Mouse (Mus musculus): ENCODE results near the gene Tnr. TPM values are rescaled to one million over a fixed set of nuclear protein-coding genes. Genes with fewer than 3 reads are reported as not detected.
A peak's percentile ranks its signal among the peaks of the same experiment; 100 is the strongest.

The Tnr gene
- total RNA-seq, 2 experiments from 2014 or later, result not detected

DNA sequence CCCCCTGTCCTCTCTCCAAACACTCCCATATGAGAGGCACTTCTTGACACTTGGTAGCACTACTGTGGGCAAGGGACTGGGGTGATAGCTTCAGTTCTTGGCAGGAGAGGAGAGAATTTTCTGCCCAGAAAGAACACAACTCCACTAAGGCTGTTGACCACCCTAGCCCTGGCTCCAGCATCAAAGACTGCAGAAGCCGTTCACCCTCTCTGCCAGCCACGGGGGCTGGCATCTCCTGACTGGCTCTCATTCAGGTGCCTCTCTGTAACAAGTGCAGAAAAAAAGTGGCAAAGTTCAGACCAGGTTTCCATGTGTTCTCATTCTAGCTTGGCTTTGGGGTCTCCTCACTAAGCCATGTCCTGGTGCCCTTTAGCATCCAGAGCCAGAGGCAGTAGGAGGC is 157.7 kb downstream of the Tnr start:
- no peak for ATAC-seq (replicated peaks; ENCODE audit: low FRiP score, poor library complexity, severe bottlenecking)

DNA sequence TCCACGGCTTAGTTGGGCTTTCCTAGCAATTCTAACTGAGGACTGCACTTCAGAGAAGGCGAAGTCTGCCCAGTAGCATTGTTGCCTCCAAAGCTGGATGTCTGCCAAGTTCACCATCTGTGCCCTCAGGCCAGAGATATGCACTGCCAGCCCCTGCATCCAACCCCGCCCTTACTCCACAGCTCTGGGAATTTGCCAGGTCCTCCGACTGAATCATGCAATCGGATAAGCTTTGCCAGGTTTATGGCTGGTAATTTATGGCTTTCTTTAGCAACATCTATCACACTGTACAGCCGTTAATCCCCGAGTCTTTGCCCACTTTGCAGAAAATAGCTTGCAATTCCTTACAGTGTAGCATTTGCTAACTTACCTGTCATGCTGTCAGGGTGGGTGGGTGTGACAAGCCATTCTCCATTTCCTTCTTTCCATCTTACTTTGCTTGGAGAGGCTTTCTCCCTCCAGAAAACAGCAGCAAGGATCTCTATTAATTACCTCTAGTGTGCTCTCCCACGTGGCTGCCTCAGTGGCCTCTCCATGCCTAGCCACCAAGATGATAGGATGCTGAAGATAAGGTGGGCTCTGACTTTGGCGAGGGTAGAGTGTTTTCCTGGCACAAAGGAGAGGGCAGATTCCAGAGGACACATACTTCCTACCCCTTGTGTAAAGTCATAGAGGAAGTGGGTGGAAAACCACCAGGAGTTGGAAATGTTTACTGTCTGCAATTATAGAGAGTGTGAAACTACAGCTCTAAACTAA is 163.1 kb downstream of the Tnr start:
- ATAC-seq (replicated peaks; ENCODE audit: low FRiP score, poor library complexity, severe bottlenecking), result peak; percentile 71

GRCm38 (mm10) chr1:159696717-159697116 is 173.1 kb downstream of the Tnr start:
- no peak for ATAC-seq (replicated peaks; ENCODE audit: low FRiP score, poor library complexity, severe bottlenecking)

- ATAC-seq (replicated peaks; ENCODE audit: low FRiP score, poor library complexity, severe bottlenecking), result no peak
These were observed 178.5 kb downstream of the Tnr start for GRCm38 (mm10) chr1:159702038-159702437.

DNA sequence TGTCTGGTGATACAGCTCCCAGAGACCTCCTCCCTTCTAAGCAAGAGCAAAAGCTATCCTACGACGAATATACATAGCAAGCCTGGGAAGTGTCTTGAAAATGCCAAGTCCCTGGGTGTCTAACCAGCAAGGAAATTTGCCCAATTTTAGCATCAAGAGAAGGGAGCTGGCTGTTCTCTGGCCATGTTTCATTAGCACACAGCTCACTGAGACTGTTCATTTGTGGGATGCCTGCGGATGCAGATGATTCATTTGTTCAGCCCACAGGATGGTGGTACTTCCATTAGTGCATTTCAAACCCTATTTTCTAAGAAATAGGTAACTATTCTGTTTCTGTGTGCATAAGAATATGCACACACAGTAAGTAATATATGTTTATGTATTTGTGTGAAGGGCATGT is 181.4 kb downstream of the Tnr start:
- no peak for ATAC-seq (replicated peaks; ENCODE audit: low FRiP score, poor library complexity, severe bottlenecking)

DNA sequence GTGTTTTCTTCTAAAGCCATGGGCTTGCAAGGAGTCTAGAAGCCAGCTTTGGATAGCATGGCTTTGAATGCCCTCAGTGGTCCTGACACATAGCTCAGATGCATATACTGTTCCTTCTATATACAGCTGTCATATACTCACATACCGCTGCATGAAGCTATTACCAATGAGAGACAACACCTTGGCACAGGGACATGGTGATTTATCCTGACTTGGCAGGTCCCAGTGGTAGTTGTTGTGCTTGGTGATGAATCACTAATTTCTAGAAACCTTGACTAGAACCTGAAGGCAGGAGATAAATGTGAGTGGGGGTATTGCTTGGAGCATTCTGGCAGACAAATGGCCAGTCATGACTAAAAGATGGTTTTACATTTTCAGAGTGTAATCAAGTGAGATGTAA is 192.7 kb downstream of the Tnr start:
- ATAC-seq (replicated peaks; ENCODE audit: low FRiP score, poor library complexity, severe bottlenecking), result no peak

- ATAC-seq (replicated peaks; ENCODE audit: low FRiP score, poor library complexity, severe bottlenecking), result no peak
These were observed 193.4 kb downstream of the Tnr start for GRCm38 (mm10) chr1:159717016-159717415.

- no peak for ATAC-seq (replicated peaks; ENCODE audit: low FRiP score, poor library complexity, severe bottlenecking)
These were observed 200.2 kb downstream of the Tnr start for GRCm38 (mm10) chr1:159723733-159724132.

DNA sequence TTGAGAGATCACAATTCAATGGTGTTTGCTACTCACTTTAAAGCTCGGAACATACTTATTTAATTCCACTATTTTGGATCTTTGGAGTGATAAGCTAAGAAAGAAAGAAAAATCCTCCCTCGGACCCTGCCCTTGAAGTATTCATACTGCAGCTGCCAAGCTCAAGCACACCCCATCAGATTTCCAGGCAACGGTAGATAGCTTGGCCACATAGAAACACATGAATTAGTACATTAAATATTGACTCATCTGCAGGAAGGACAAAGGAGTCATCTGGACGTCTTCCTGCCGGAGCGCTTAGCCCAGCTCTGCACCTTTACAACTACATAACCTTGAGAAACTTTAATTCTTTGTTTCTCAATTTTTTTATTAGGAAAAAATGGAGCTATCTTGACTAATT is 205.7 kb downstream of the Tnr start:
- no peak for ATAC-seq (replicated peaks; ENCODE audit: low FRiP score, poor library complexity, severe bottlenecking)

DNA sequence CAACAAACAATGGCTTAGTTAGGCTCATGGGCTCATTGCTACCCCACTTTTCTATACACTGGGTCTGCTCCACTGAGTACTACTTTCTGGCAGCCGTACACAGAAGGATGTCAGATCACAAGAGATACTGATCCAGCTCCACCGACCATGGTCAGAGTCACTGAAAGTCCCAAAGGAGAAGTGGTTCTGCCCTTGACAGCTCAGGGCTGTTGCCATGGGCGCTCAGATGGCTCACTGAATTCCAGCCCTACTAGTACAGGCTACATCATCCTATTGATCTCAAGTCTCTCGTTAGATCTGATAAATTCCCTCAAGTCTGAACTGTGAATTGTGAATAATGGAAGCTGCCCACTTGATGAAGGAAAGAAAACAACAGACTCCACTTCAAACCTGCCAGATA is 207.3 kb downstream of the Tnr start:
- ATAC-seq (replicated peaks; ENCODE audit: low FRiP score, poor library complexity, severe bottlenecking), result no peak

DNA sequence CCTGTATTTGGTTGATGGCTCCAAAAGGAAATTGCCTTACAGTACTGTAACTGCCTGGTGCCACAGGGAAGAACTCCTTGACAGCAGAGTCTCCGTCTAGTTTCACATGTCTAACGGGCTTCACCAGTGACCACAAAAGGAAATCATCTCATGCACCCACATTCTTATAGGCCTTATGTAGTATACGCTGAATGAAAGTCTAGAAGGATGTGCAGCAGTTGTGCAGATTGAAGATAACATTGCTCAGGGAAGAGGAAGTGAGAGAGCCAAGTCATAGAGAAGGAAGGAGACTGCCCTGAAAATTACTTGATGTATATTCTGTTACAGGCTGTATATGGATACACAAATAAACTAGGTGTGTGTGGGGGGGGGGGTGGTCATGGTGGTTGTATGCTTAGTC is 211.5 kb downstream of the Tnr start:
- no peak for ATAC-seq (replicated peaks; ENCODE audit: low FRiP score, poor library complexity, severe bottlenecking)

- no peak for ATAC-seq (replicated peaks; ENCODE audit: low FRiP score, poor library complexity, severe bottlenecking)
These were observed 215.9 kb downstream of the Tnr start for GRCm38 (mm10) chr1:159739478-159739877.

DNA sequence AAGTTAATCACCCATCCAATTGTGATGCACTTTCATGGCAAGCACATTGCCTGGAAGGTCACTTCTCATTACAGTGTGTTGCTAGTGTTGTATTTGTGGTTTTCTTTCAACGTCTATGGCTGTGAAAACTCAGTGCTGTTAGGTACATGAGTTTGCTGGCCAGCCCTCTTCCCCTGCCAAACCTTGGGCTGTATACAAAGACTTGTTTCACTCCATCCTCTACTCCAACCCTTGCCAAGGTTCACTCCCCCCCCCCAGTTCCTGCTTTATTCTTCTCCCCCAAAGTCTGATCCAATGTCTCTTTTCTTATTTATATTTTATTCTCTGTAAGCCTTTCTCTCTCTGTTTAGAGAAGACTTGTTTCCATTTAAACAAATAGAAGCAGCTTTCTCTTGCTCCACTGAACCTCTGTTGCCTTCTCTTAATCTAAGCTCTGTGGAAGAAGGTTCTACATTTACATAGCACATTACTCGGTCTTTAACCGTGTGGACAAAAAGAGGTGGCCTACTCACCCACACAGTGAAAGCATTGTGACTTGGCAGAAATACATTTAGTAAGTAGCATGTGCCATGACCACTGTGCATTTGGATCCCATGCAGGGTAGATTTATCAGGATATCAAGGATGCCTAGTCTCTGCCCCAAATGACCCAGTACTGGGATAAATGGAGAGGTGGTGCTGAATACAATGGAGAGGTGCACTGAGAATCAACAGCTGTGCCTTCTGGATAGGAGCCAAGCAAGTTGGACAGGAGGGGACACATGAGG is 217.9 kb downstream of the Tnr start:
- no peak for ATAC-seq (replicated peaks; ENCODE audit: low FRiP score, poor library complexity, severe bottlenecking)

- ATAC-seq (replicated peaks; ENCODE audit: low FRiP score, poor library complexity, severe bottlenecking), result no peak
These were observed 218.4 kb downstream of the Tnr start for GRCm38 (mm10) chr1:159742003-159742274.

DNA sequence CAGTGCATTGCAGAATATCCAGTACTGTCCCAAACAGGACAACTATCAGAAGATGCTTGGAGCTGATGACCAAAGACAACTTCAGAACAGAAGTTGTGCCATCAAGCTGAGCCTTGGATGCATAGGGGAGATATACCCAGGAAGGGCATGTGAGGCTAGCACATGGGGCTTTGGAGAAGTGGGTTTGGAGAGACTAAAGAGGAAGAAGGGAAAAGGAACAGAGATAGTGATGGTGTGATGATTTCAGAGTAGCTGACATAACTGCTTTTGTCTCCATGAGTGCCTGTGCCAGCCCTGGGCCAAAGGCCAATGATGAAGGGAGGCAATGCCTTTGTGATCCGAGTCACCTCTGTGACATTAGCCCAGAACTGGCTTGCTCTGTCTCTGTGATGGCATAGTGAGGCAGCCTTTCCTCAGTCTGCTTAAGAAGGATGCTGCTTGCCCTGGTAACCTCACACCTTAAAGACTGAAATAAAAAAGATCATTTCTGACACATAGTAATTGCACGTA is 220.2 kb downstream of the Tnr start:
- ATAC-seq (replicated peaks; ENCODE audit: low FRiP score, poor library complexity, severe bottlenecking), result no peak

GRCm38 (mm10) chr1:159745311-159745710 is 221.7 kb downstream of the Tnr start:
- no peak for ATAC-seq (replicated peaks; ENCODE audit: low FRiP score, poor library complexity, severe bottlenecking)

DNA sequence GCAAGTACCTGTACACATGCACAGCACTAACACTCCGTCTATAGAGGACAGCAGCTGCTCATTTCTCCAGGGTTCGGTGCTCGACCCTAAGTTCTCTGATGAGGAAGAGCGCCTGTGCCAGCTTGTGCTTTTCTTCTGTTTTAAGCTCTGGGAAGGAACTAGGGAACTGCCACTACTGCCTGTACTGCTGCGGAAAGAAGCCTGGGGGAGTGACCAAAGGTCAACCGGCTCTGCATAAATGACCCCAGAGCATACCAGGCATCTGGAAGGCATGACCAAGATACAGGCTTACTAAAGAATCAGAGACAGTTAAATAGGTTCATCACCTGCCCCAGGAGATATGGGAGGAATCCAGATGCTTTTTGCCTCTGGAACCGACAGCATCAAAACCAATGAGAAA is 224.4 kb downstream of the Tnr start:
- ATAC-seq (replicated peaks; ENCODE audit: low FRiP score, poor library complexity, severe bottlenecking), result no peak

DNA sequence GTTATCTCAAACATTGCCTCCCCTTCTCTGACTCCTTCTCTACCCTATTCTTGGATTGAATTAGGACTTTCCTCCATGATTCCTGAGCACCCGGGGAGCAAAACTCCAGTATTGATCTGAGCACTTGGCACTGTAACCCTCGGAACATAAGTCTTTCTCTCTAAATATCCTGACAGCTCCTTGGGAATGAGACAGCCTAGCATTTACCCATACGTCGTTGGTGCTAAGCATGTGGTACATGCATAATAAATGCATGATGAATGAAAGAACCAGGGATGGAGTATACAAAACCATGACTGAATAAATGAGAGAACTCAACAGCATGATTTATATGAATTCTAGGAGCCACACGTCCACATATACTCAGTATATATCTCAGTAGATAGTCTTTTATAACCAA is 226.8 kb downstream of the Tnr start:
- ATAC-seq (replicated peaks; ENCODE audit: low FRiP score, poor library complexity, severe bottlenecking), result no peak

GRCm38 (mm10) chr1:159750876-159751275 is 227.3 kb downstream of the Tnr start:
- no peak for ATAC-seq (replicated peaks; ENCODE audit: low FRiP score, poor library complexity, severe bottlenecking)

- ATAC-seq (replicated peaks; ENCODE audit: low FRiP score, poor library complexity, severe bottlenecking), result no peak
These were observed 237.4 kb downstream of the Tnr start for GRCm38 (mm10) chr1:159760970-159761369.

GRCm38 (mm10) chr1:159763901-159764300 is 240.3 kb downstream of the Tnr start:
- no peak for ATAC-seq (replicated peaks; ENCODE audit: low FRiP score, poor library complexity, severe bottlenecking)

Measured in erythroid progenitor cell, adult 5-6 weeks (primary cell).